Mouse (Mus musculus) inflammation-experienced regulatory T-cells, adult 6 months (primary cell): ENCODE data around the gene Kank2. TPM values are rescaled to one million over a fixed set of nuclear protein-coding genes. Genes with fewer than 3 reads are reported as not detected.
A peak's percentile ranks its signal among the peaks of the same experiment; 100 is the strongest.
"Not testable (repeated sequence)": the region's sequence is repeated elsewhere in the genome, so short reads cannot be mapped to it uniquely, and the experiment has no call there.

ENCODE experiments used
- ATAC-seq: one replicate; pipeline ENCODE4 v1.8.0; 2017
- polyA plus RNA-seq, 3 experiments: library from polyadenylated mRNA; unstranded; fragments of 100-300 nt; shearing (Covaris generic); gene quantifications; one replicate each; pipeline ENCODE4 v1.2.1; 2017

Kank2 gene
- polyA plus RNA-seq, 3 experiments from 2014 or later, result not detected

GRCm38 (mm10) chr9:21781657-21782468 lies 16.7 kb downstream of the Kank2 start:
- no peak for ATAC-seq

GRCm38 (mm10) chr9:21777726-21778125 lies 20.8 kb downstream of the Kank2 start:
- no peak for ATAC-seq

- no peak for ATAC-seq
These were observed 24.2 kb downstream of the Kank2 start for GRCm38 (mm10) chr9:21774353-21774752.

GRCm38 (mm10) chr9:21773396-21773795 lies 25.1 kb downstream of the Kank2 start:
- not testable (repeated sequence) for ATAC-seq

- no peak for ATAC-seq
These were observed 28.9 kb downstream of the Kank2 start for GRCm38 (mm10) chr9:21769558-21770183.

GRCm38 (mm10) chr9:21768511-21769411 lies 29.8 kb downstream of the Kank2 start:
- ATAC-seq, result no peak

GRCm38 (mm10) chr9:21767896-21768295 lies 30.6 kb downstream of the Kank2 start:
- ATAC-seq, result no peak

- no peak for ATAC-seq
These were observed 34.2 kb downstream of the Kank2 start for GRCm38 (mm10) chr9:21764084-21764999.

GRCm38 (mm10) chr9:21762135-21762534 lies 36.4 kb downstream of the Kank2 start:
- ATAC-seq, result no peak

- ATAC-seq, result peak; percentile 98
These were observed 38.1 kb downstream of the Kank2 start, which contains the start of gene Spc24 for GRCm38 (mm10) chr9:21760155-21761088. TSS of gene Spc24 (minus strand) at chr9:21760303.

- ATAC-seq, result no peak
These were observed 38.8 kb downstream of the Kank2 start for GRCm38 (mm10) chr9:21759718-21760117.

- no peak for ATAC-seq
These were observed 39.7 kb downstream of the Kank2 start for GRCm38 (mm10) chr9:21758576-21759529.

GRCm38 (mm10) chr9:21754516-21755321 lies 43.8 kb downstream of the Kank2 start:
- ATAC-seq, result no peak

- ATAC-seq, result no peak
These were observed 44.5 kb downstream of the Kank2 start for GRCm38 (mm10) chr9:21754003-21754402.

- no peak for ATAC-seq
These were observed 46.2 kb downstream of the Kank2 start for GRCm38 (mm10) chr9:21752252-21752792.

GRCm38 (mm10) chr9:21751347-21751746 lies 47.2 kb downstream of the Kank2 start:
- no peak for ATAC-seq

- ATAC-seq, result no peak
These were observed 48.2 kb downstream of the Kank2 start for GRCm38 (mm10) chr9:21750370-21750769.
